Mouse (Mus musculus) myocyte (in vitro differentiated cells): ENCODE measurements around the gene Fam229b. TPM values are rescaled to one million over a fixed set of nuclear protein-coding genes. Genes with fewer than 3 reads are reported as not detected.
A peak's percentile ranks its signal among the peaks of the same experiment; 100 is the strongest.

Source experiments
- H3K27me3 ChIP-seq: one replicate; pipeline ENCODE4 v1.6.1; 2011; ENCODE audit not compliant: control insufficient read depth, insufficient read depth, insufficient read length
- H3K36me3 ChIP-seq: one replicate; pipeline ENCODE4 v1.6.1; 2011; ENCODE audit not compliant: control insufficient read depth, insufficient read depth
- H3K4me2 ChIP-seq: one replicate; pipeline ENCODE4 v1.6.1; 2011; ENCODE audit warnings: low read depth, control low read depth
- H3K4me3 ChIP-seq: one replicate; pipeline ENCODE4 v1.5.1; 2011; ENCODE audit warnings: mild to moderate bottlenecking, control low read depth, moderate library complexity
- H3K79me2 ChIP-seq: one replicate; pipeline ENCODE4 v1.6.1; 2011; ENCODE audit not compliant: control insufficient read depth, insufficient read depth
- H3ac ChIP-seq: one replicate; pipeline ENCODE4 v1.6.1; 2011; ENCODE audit not compliant: control insufficient read depth, insufficient read length
- CEBPB ChIP-seq: IDR thresholded peaks from 2 replicates; pipeline ENCODE4 v1.6.1; 2011; ENCODE audit warnings: mild to moderate bottlenecking, moderate library complexity; ENCODE audit not compliant: poor library complexity, insufficient read depth, severe bottlenecking
- E2F4 ChIP-seq: IDR thresholded peaks from one replicate; pipeline ENCODE4 v1.6.1; 2011; ENCODE audit warnings: mild to moderate bottlenecking, control low read depth, moderate library complexity; ENCODE audit not compliant: insufficient read depth
- MAX ChIP-seq: IDR thresholded peaks from one replicate; pipeline ENCODE4 v1.6.1; 2011; ENCODE audit warnings: low read depth, mild to moderate bottlenecking, control low read depth
- MYOD1 ChIP-seq, 3 experiments: IDR thresholded peaks; one replicate each; pipeline ENCODE4 v1.6.1; 2011; ENCODE audit warnings: control low read depth in 2 of 3, low read depth in 2 of 3, mild to moderate bottlenecking in 2 of 3, moderate library complexity in 1 of 3; ENCODE audit not compliant: insufficient read length in 2 of 3, control insufficient read depth in 1 of 3
- MYOG ChIP-seq, 3 experiments: IDR thresholded peaks; one replicate each; pipeline ENCODE4 v1.6.1; 2011; ENCODE audit warnings: control low read depth in 2 of 3, low read depth in 2 of 3, mild to moderate bottlenecking in 2 of 3; ENCODE audit not compliant: insufficient read length in 2 of 3, control insufficient read depth in 1 of 3, insufficient read depth in 1 of 3
- POLR2A ChIP-seq: IDR thresholded peaks from one replicate; pipeline ENCODE4 v1.6.1; 2011; ENCODE audit warnings: low read depth, mild to moderate bottlenecking, control low read depth, moderate library complexity; ENCODE audit not compliant: insufficient read length
- POLR2AphosphoS2 ChIP-seq: IDR thresholded peaks from one replicate; pipeline ENCODE4 v1.6.1; 2011; ENCODE audit warnings: low read depth, control low read depth; ENCODE audit not compliant: insufficient read length
- REST ChIP-seq: IDR thresholded peaks from one replicate; pipeline ENCODE4 v1.6.1; 2011; ENCODE audit warnings: mild to moderate bottlenecking, control low read depth, moderate library complexity; ENCODE audit not compliant: insufficient read depth, insufficient read length
- SRF ChIP-seq: IDR thresholded peaks from one replicate; pipeline ENCODE4 v1.6.1; 2011; ENCODE audit warnings: low read depth; ENCODE audit not compliant: control insufficient read depth, insufficient read length
- TCF12 ChIP-seq: IDR thresholded peaks from one replicate; pipeline ENCODE4 v1.6.1; 2011; ENCODE audit warnings: mild to moderate bottlenecking, control low read depth; ENCODE audit not compliant: poor library complexity, insufficient read depth, severe bottlenecking
- TCF3 ChIP-seq: IDR thresholded peaks from one replicate; pipeline ENCODE4 v1.6.1; 2011; ENCODE audit warnings: low read depth, control low read depth; ENCODE audit not compliant: insufficient read length
- USF1 ChIP-seq: IDR thresholded peaks from one replicate; pipeline ENCODE4 v1.6.1; 2011; ENCODE audit warnings: low read depth, mild to moderate bottlenecking, control low read depth, moderate library complexity
- polyA plus RNA-seq: library from polyadenylated mRNA; unstranded; fragments of >200 nt; fragmentation: generic; extraction: Trizol; gene quantifications from one replicate; pipeline ENCODE4 v1.2.1, GENCODE M21; 2012; ENCODE audit warnings: missing spikeins

The Fam229b gene
- polyA plus RNA-seq, 1 experiment, result 5.3 TPM

DNA sequence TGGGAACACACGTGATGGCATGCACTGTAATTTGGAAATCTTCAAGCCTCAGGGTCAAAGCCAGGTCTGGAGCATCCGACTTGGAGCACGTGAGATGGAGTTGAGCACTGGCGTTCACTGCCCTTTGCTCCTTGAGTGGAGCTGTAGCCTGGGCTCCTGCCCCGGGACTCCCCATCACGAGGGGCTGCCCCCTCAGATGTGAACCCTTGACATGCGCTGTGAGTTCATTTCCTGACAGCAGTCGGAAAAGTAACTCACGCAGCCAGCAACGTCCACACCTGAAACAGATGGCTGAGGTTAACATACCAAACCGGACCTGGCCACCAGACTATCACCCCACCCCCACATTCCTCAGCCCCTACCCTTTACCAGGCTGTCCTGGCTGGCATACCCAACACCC is 33.9 kb upstream of the Fam229b start:
- Histone ChIP-seq H3K27me3 (no peaks in the 10 kb centered on the region), H3K4me3 (no peak overlapping the region), H3K36me3 (no peaks in the 10 kb centered on the region), H3K79me2 (no peaks in the 10 kb centered on the region), H3ac (no peak overlapping the region), H3K4me2 (no peak overlapping the region)
- TF ChIP-seq MYOG (IDR thresholded peaks at IDR 0.05; ENCODE audit: control insufficient read depth in 1 of 3, insufficient read depth in 1 of 3, insufficient read length in 2 of 3, low read depth in 2 of 3) (no peak), POLR2AphosphoS2 (no peak)

DNA sequence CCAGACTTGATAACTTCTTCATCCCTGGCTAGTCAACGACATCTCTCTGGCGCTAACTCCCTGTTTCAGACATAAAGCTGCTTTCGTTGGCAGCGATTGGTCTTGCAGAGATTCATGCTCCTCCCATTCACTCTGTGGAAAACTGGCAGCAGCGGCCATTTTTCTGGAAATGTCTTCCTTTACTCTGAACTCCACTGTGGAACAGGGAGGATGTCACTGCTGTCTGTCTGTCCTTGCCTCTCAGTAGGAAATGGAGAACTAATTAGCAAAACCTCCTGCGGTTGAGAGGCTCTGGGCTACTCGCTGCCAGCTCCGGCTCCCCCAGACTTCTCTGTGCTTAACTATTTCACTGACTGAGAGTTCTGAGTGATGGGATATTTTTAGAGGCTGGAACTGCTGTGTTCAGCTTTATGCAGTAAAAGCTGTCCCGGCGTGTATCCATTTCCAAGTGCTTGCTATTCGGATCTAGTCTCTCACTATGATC is 32.0 kb upstream of the Fam229b start:
- Histone ChIP-seq H3K79me2 (no peaks in the 10 kb centered on the region), H3ac (no peak overlapping the region), H3K36me3 (no peaks in the 10 kb centered on the region), H3K4me3 (no peak overlapping the region), H3K4me2 (peak overlapping the region; percentile 37), H3K27me3 (no peaks in the 10 kb centered on the region)
- TF ChIP-seq TCF12, result no peak

DNA sequence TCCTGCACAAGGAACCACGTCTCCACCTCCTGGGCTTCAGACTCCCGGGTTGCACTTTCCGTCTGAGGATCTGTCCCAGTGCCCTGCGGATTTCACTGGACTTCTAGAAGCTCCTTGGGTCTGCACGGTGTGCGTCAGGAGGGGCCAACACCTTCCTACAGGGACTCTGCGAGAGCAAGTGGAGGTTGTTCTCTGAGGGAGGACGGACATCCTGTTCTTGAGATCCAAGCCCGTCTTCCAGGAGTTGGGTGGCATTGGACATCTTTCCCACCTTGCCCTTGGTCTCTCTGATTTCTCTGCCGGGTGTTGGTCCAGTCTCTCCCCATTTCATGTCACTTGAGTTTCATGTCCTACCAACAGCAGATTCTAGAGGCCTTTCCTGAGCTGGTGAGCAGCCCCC is 30.0 kb upstream of the Fam229b start, which contains the start of gene Ccn6:
Ccn6 (minus strand) TSS at position 101 of the 400 bp plus-strand sequence.
- TF ChIP-seq CEBPB (no peak), MAX (no peak), REST (no peak), POLR2A (no peak), TCF3 (no peak), POLR2AphosphoS2 (no peak), E2F4 (no peak), MYOG (IDR thresholded peaks at IDR 0.05; ENCODE audit: control insufficient read depth in 1 of 3, insufficient read depth in 1 of 3, insufficient read length in 2 of 3, low read depth in 2 of 3) (no peak), TCF12 (no peak), USF1 (no peak), SRF (no peak), MYOD1 (IDR thresholded peaks at IDR 0.05; ENCODE audit: control insufficient read depth in 1 of 3, insufficient read length in 2 of 3, low read depth in 2 of 3) (no peak)
- H3K27me3 ChIP-seq, result no peaks in the 10 kb centered on the region
- no peak within 1 kb of the TSS for H3K4me3 ChIP-seq
- no peak within 1 kb of the TSS for H3ac ChIP-seq
- H3K36me3 ChIP-seq, result no peaks in the 10 kb centered on the region
- H3K79me2 ChIP-seq, result no peaks in the 10 kb centered on the region
- peak within 1 kb of the TSS; percentile 12 for H3K4me2 ChIP-seq

DNA sequence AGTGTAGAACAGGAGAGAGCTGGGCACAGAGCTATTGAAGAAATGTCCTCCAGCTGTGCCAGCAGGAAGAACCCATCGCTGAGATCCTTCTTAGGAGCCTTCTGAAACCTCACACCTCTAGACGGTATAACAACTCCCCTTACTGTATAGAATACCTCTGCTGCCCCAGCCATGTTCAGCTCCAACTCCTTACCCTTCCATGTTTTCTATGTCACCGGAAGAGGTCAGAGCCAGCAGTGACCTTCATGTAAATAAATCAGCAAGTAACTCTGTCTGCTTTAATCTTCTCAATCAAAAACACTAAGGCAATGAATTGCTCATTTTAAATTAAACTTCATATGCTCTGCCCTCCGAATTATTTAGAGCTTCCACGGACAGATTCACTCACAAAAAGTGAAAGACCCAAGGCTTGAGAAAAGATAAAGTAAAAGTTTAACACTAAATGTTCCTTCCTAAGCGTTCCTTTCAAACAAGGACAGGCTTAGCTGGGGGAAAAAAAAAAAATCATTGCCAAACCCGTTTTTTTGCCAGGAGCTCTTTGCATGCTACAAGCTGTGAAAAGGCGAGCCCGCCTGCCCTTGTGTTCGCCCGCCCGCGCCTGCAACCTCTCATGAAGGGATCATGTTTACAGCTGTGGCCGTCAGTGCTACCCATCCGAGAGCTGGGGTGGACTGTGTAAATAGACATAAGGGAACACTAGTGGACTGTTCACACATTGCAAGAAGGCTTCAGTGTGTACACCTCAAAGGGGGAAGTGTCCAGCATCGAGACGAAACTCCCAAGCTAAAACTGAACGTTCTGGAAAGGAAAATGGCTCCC is 29.2 kb upstream of the Fam229b start:
- H3ac ChIP-seq, result no peak overlapping the region
- H3K79me2 ChIP-seq, result no peaks in the 10 kb centered on the region
- no peak for TF ChIP-seq POLR2A
- TF ChIP-seq E2F4, result no peak
- H3K4me3 ChIP-seq, result no peak overlapping the region
- no peaks in the 10 kb centered on the region for H3K36me3 ChIP-seq
- no peaks in the 10 kb centered on the region for H3K27me3 ChIP-seq
- peak overlapping the region; percentile 12 for H3K4me2 ChIP-seq

DNA sequence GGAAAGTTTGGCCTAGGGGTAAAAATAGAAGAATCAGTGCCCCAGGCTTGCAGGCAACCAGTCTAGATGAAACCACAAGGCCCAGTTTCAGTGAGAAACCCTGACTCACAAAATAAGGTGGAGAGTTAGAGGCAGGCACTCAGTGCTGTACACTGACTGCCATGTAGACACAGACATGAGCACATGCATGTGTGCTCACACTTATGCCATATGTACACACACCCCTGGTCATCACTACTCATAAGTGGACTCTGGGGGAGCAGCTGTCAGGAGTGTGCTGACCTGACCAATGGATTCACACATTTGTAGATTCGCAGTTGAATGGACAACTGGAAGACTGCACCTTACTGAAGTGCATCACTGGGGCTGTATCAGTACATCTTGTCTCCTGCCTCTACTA is 27.7 kb upstream of the Fam229b start:
- no peaks in the 10 kb centered on the region for H3K79me2 ChIP-seq
- H3K27me3 ChIP-seq, result no peaks in the 10 kb centered on the region
- H3K4me3 ChIP-seq, result no peak overlapping the region
- no peak overlapping the region for H3ac ChIP-seq
- no peaks in the 10 kb centered on the region for H3K36me3 ChIP-seq
- no peak overlapping the region for H3K4me2 ChIP-seq
- TF ChIP-seq MYOD1 (IDR thresholded peaks at IDR 0.05; ENCODE audit: control insufficient read depth in 1 of 3, insufficient read length in 2 of 3, low read depth in 2 of 3) (no peak), TCF3 (no peak), MAX (no peak), E2F4 (no peak), POLR2A (no peak), POLR2AphosphoS2 (no peak), SRF (no peak), TCF12 (no peak), USF1 (no peak), CEBPB (no peak), REST (no peak), MYOG (IDR thresholded peaks at IDR 0.05; ENCODE audit: control insufficient read depth in 1 of 3, insufficient read depth in 1 of 3, insufficient read length in 2 of 3, low read depth in 2 of 3) (no peak)
